ENCODE assay signal across 18 mouse cellular contexts in genomic region chr10:91240320-91240719, GRCm38 (mm10). TPM values are rescaled to one million over a fixed set of nuclear protein-coding genes. Genes with fewer than 3 reads are reported as not detected.
DNase-seq lines count a peak whose midpoint lies in the region; ATAC-seq and TF ChIP-seq lines count a peak whose summit lies in the region.
"Had no signal": no experiment of that assay in that cellular context is flagged by ENCODE, and none has a peak within 500 bp of the region (broad histone marks: within the 10 kb centered on the region; RNA-seq: fewer than 3 reads in every experiment).

No protein-coding gene starts in this region.

- H3K36me3 ChIP-seq in heart, adult 2 months (ENCODE audit: control insufficient read depth, insufficient read depth, low read length), result peaks cover 7% of the 10 kb centered on the region
- H3K36me3 ChIP-seq in kidney, embryonic 14.5 days (ENCODE audit: control insufficient read depth, insufficient read depth, low read length), result no peaks in the 10 kb centered on the region
- H3K36me3 ChIP-seq in kidney, adult 2 months (ENCODE audit: control insufficient read depth, insufficient read depth, low read length), result no peaks in the 10 kb centered on the region
- H3K36me3 ChIP-seq in neural tube, embryonic 11.5 days (ENCODE audit: control insufficient read depth, insufficient read depth, low read length), result no peaks in the 10 kb centered on the region
- no peaks in the 10 kb centered on the region for H3K36me3 ChIP-seq in neural tube, embryonic 15.5 days
- H3K36me3 ChIP-seq: liver, embryonic 12.5 days; midbrain, embryonic 12.5 days had no signal

- TF ChIP-seq EP300 in heart, adult 2 months (IDR thresholded peaks at IDR 0.05; ENCODE audit: insufficient read depth, low read depth, low read length), result no peak

- WGBS in heart, adult 2 months, result 41% methylated on average over 7 of the region's 7 CpGs
- WGBS in kidney, embryonic 14.5 days, result 72% methylated on average over 7 of the region's 7 CpGs
- WGBS in kidney, adult 2 months, result 78% methylated on average over 7 of the region's 7 CpGs
- WGBS in neural tube, embryonic 11.5 days, result 84% methylated on average over 7 of the region's 7 CpGs
- 84% methylated on average over 7 of the region's 7 CpGs for WGBS in neural tube, embryonic 15.5 days

- intact Hi-C loops in heart, adult 2 months (cut with DNase I), result loop anchor here (5.0 kb wide), 1 partner anchor 178 kb away; no protein-coding TSS in a partner anchor

- no peaks in the 10 kb centered on the region for H3K27me3 ChIP-seq in heart, adult 2 months (ENCODE audit: control insufficient read depth, insufficient read depth, low read length)
- no peaks in the 10 kb centered on the region for H3K27me3 ChIP-seq in kidney, embryonic 14.5 days (ENCODE audit: control insufficient read depth, insufficient read depth, low read length)
- H3K27me3 ChIP-seq in kidney, adult 2 months (replicated peaks; ENCODE audit: control insufficient read depth, insufficient read depth, low read length), result no peaks in the 10 kb centered on the region
- H3K27me3 ChIP-seq in neural tube, embryonic 11.5 days (ENCODE audit: control insufficient read depth, insufficient read depth, low read length), result no peaks in the 10 kb centered on the region
- no peaks in the 10 kb centered on the region for H3K27me3 ChIP-seq in neural tube, embryonic 15.5 days (replicated peaks)
- H3K27me3 ChIP-seq: liver, embryonic 12.5 days had no signal

- no peak for DNase-seq in heart, adult 2 months
- no peak for DNase-seq in heart, adult 8-10 months (ENCODE audit: low spot score)
- no peak for DNase-seq in kidney, adult 2 months
- DNase-seq in neural tube, embryonic 11.5 days (ENCODE audit: low spot score), result peak; percentile 14
- DNase-seq in layer of hippocampus, adult 11-12 months (ENCODE audit: low spot score), result no peak
- DNase-seq: adrenal gland, adult 2 months; cerebellum, postnatal 10 days; forebrain, postnatal 0 days; kidney, adult 11 months; kidney, postnatal 36 days; lung, postnatal 4 days; retina, postnatal 1 day; right cerebral cortex, postnatal 4 days had no signal

- H3K79me2 ChIP-seq in heart, adult 2 months (replicated peaks; ENCODE audit: control insufficient read depth, insufficient read depth, low read length), result no peaks in the 10 kb centered on the region

- no peak overlapping the region for H3K9ac ChIP-seq in heart, adult 2 months (ENCODE audit: low read depth, low read length)
- H3K9ac ChIP-seq in kidney, embryonic 14.5 days (ENCODE audit: low read depth, low read length), result no peak overlapping the region
- H3K9ac ChIP-seq in neural tube, embryonic 11.5 days (ENCODE audit: low read length), result no peak overlapping the region
- no peak overlapping the region for H3K9ac ChIP-seq in neural tube, embryonic 15.5 days (replicated peaks)
- H3K9ac ChIP-seq: forebrain, postnatal 0 days; liver, embryonic 12.5 days; midbrain, embryonic 12.5 days had no signal

- H3K4me2 ChIP-seq in kidney, embryonic 14.5 days (replicated peaks; ENCODE audit: low read depth, low read length), result no peak overlapping the region
- no peak overlapping the region for H3K4me2 ChIP-seq in neural tube, embryonic 11.5 days (ENCODE audit: low read depth)
- H3K4me2 ChIP-seq in neural tube, embryonic 15.5 days, result no peak overlapping the region
- H3K4me2 ChIP-seq: liver, embryonic 12.5 days; midbrain, embryonic 12.5 days had no signal

- TF ChIP-seq CTCF in heart, adult 2 months (IDR thresholded peaks at IDR 0.05), result no peak
- no peak for TF ChIP-seq CTCF in kidney, adult 2 months (conservative IDR thresholded peaks at IDR 0.05; ENCODE audit: insufficient read depth, insufficient read length, low read depth, low read length)

- no peak; the same call in 1 of the 2 replicates for ATAC-seq in kidney, embryonic 14.5 days (ENCODE audit: low FRiP score, low TSS enrichment)
- ATAC-seq in neural tube, embryonic 11.5 days (ENCODE audit: insufficient read depth, low FRiP score, low TSS enrichment), result no peak
- no peak for ATAC-seq in neural tube, embryonic 15.5 days (ENCODE audit: low FRiP score)
- no peak for ATAC-seq in megakaryocyte, adult 5-6 weeks (ENCODE audit: poor library complexity, severe bottlenecking)
- ATAC-seq: liver, embryonic 12.5 days had no signal

- H3K4me1 ChIP-seq in heart, adult 2 months (ENCODE audit: control insufficient read depth, insufficient read depth, low read length), result peaks cover 17% of the 10 kb centered on the region
- 0 out of 2 replicates have a peak, but pooled peaks cover 7% of the 10 kb centered on the region for H3K4me1 ChIP-seq in kidney, embryonic 14.5 days (ENCODE audit: control insufficient read depth, insufficient read depth, low read length)
- H3K4me1 ChIP-seq in kidney, adult 2 months (ENCODE audit: control insufficient read depth, insufficient read depth, low read length), result peaks cover 3% of the 10 kb centered on the region; the same call in 1 of the 2 replicates
- H3K4me1 ChIP-seq in neural tube, embryonic 11.5 days (ENCODE audit: control insufficient read depth, insufficient read depth, low read length), result no peaks in the 10 kb centered on the region
- H3K4me1 ChIP-seq in neural tube, embryonic 15.5 days, result peaks cover 26% of the 10 kb centered on the region
- H3K4me1 ChIP-seq: liver, embryonic 12.5 days had no signal

- H3K4me3 ChIP-seq in heart, adult 2 months, result no peak overlapping the region
- no peak overlapping the region for H3K4me3 ChIP-seq in kidney, embryonic 14.5 days (ENCODE audit: low read length)
- H3K4me3 ChIP-seq in kidney, adult 2 months (ENCODE audit: insufficient read depth, low read depth, low read length), result no peak overlapping the region
- no peak overlapping the region for H3K4me3 ChIP-seq in neural tube, embryonic 11.5 days (ENCODE audit: low read depth, low read length)
- no peak overlapping the region for H3K4me3 ChIP-seq in neural tube, embryonic 15.5 days (replicated peaks)
- H3K4me3 ChIP-seq: liver, embryonic 12.5 days; midbrain, embryonic 12.5 days had no signal

- TF ChIP-seq POLR2A in heart, adult 2 months (IDR thresholded peaks at IDR 0.05; ENCODE audit: insufficient read depth, low read depth, low read length), result no peak
- no peak for TF ChIP-seq POLR2A in kidney, adult 2 months (IDR thresholded peaks at IDR 0.05; ENCODE audit: low read depth, low read length)

- H3K27ac ChIP-seq in heart, adult 2 months, result peak overlapping the region; percentile 69
- 0 out of 2 replicates have a peak overlapping the region, but pooled peaks have one; percentile 30 for H3K27ac ChIP-seq in kidney, embryonic 14.5 days (ENCODE audit: low read depth, low read length)
- H3K27ac ChIP-seq in kidney, adult 2 months (ENCODE audit: insufficient read depth, low read depth, low read length), result no peak overlapping the region
- H3K27ac ChIP-seq in neural tube, embryonic 11.5 days (ENCODE audit: low read depth, low read length), result no peak overlapping the region
- H3K27ac ChIP-seq in neural tube, embryonic 15.5 days (replicated peaks), result no peak overlapping the region
- H3K27ac ChIP-seq: liver, embryonic 12.5 days had no signal

- no peaks in the 10 kb centered on the region for H3K9me3 ChIP-seq in kidney, embryonic 14.5 days (ENCODE audit: control insufficient read depth, low read length)
- H3K9me3 ChIP-seq in neural tube, embryonic 11.5 days (ENCODE audit: control insufficient read depth, low read length), result no peaks in the 10 kb centered on the region
- H3K9me3 ChIP-seq in neural tube, embryonic 15.5 days (replicated peaks), result no peaks in the 10 kb centered on the region
- H3K9me3 ChIP-seq: liver, embryonic 12.5 days; midbrain, embryonic 12.5 days had no signal

RNA-seq across cellular contexts. Expression of gene Tmpo, which starts 59.2 kb away (rescaled TPM):
- total RNA-seq in heart, adult 2 months (2021), result 10 to 100 TPM; 39.8 to 40.1 TPM
- 13.9 and 26.2 TPM in 2 replicates for polyA plus RNA-seq in heart, adult 2 months (2012; rRNA removed)
- total RNA-seq in heart, adult 8-10 months (2022), result 10 to 100 TPM; 36.7 to 45.0 (median 41.1) TPM
- 293 and 328 TPM in 2 replicates for polyA plus RNA-seq in kidney, embryonic 14.5 days (2014; fragmentation: Nextera tagmentation; extraction: Ambion mirVana)
- 20.0 and 21.1 TPM in 2 replicates for polyA plus RNA-seq in kidney, adult 2 months (2012; rRNA removed)
- polyA plus RNA-seq in neural tube, embryonic 11.5 days (2014; fragmentation: Nextera tagmentation; extraction: Ambion mirVana), result 286 and 314 TPM in 2 replicates
- polyA plus RNA-seq in neural tube, embryonic 15.5 days (2015; fragmentation: Nextera tagmentation; extraction: Ambion mirVana), result 80.0 and 105 TPM in 2 replicates
- 559 and 619 TPM in 2 replicates for total RNA-seq in megakaryocyte, adult 5-6 weeks (2015)
- 895 and 963 TPM in 2 replicates for total RNA-seq in megakaryocyte, adult 5-6 weeks (2017)

Comparison
In these comparisons a context has a peak if more than half of its experiments do, and no peak if none do; other contexts are left out.
1. H3K27ac ChIP-seq: peak in heart, adult 2 months (single experiment) and kidney, embryonic 14.5 days (single experiment); none in kidney, adult 2 months (single experiment), neural tube, embryonic 11.5 days (single experiment) and neural tube, embryonic 15.5 days (single experiment).